Mouse (Mus musculus): ENCODE measurements around the gene Aqp9.

DNA sequence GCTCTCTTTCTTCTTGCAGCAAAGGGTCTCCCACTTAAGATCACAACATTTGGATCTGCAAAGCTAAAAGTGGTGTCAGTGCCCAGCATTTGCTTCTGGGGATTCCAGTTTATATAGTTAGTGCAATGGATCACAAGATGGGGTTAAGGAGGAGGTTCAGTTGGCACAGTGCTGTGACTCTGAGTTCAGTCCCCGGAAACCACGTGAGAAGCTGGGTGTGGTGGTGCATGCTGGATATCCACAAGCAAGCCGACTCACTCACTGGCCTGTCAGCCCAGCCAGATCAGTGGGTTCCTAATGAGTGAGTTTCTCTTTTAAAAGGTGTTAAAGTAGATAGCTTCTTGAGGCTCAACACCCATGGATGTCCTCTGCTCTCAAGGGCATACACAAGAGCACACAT is 40.8 kb upstream of the Aqp9 start:
- no peak for TF ChIP-seq CTCF (IDR thresholded peaks at IDR 0.05; ENCODE audit: borderline replicate concordance, insufficient read depth, low read depth, low read length)
- no peak for TF ChIP-seq POLR2A (IDR thresholded peaks at IDR 0.05; ENCODE audit: borderline replicate concordance, insufficient read depth, low read length)

Measured in cerebellum, adult 2 months (tissue).